Mouse (Mus musculus): Measurements from ENCODE around the gene Fblim1. TPM values are rescaled to one million over a fixed set of nuclear protein-coding genes. Genes with fewer than 3 reads are reported as not detected.

The Fblim1 gene
- total and polyA plus RNA-seq, 3 experiments, result 0.07 to 1.2 (median 0.17) TPM

DNA sequence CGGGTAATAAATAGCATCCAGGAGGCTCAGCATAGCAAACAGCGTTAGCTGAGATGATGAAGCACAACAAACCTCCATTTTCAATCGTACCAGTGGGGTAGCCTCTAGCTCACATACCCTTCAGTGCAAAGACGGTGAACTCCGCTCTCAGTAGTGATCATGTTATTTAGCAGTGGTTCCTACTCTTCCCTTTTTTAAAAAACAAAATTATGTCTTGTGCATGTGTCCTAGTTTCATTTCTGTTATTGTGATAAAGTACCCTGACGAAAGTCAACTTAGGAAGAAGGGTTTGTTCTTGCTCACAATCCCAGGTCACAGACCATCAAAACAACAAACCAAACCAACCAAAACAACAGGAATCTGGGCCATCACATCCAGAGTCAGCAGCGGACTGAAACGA lies 40.1 kb upstream of the Fblim1 start:
- H3K36me3 ChIP-seq (replicated peaks in 1 of 2; ENCODE audit: control insufficient read depth in 1 of 2, insufficient read depth in 1 of 2, low read length in 1 of 2), result peaks cover 19 to 80% of the 10 kb centered on the region in 2 experiments
- in situ Hi-C loops (cut with MboI; ENCODE audit: low pct_ligation_motif_present, low pct_unique_long_range_greater_than_20kb, low sequenced_read_pairs) (no loop called here), dilution Hi-C loops (cut with MboI; ENCODE audit: extremely low pct_ligation_motif_present, extremely low pct_unique_long_range_greater_than_20kb, low sequenced_read_pairs) (no loop called here)
- H3K79me2 ChIP-seq (replicated peaks; ENCODE audit: control insufficient read depth, extremely low read depth, insufficient read depth, poor library complexity, severe bottlenecking), result no peaks in the 10 kb centered on the region; the same call in 1 of the 2 replicates
- no peak overlapping the region for H3K4me2 ChIP-seq (ENCODE audit: insufficient read depth, low read depth, poor library complexity, severe bottlenecking)
- DNase-seq (ENCODE audit: extremely low read depth), result no peak
- TF ChIP-seq UBTF (IDR thresholded peaks at IDR 0.05; ENCODE audit: low read depth, low read length) (no peak), EP300 (IDR thresholded peaks at IDR 0.05; ENCODE audit: low read length) (no peak), USF1 (IDR thresholded peaks at IDR 0.05; ENCODE audit: low read depth, low read length) (no peak), TBP (conservative IDR thresholded peaks at IDR 0.05; ENCODE audit: low read depth, low read length) (no peak), POLR2AphosphoS2 (IDR thresholded peaks at IDR 0.05; ENCODE audit: low read depth, low read length) (no peak), CHD2 (IDR thresholded peaks at IDR 0.05; ENCODE audit: low read length) (no peak), RAD21 (IDR thresholded peaks at IDR 0.05; ENCODE audit: low read depth, low read length) (no peak), RCOR1 (conservative IDR thresholded peaks at IDR 0.05; ENCODE audit: low read depth, low read length) (no peak)
- H3K9me3 ChIP-seq (replicated peaks; ENCODE audit: low read length), result no peaks in the 10 kb centered on the region
- H3K4me1 ChIP-seq (ENCODE audit: control insufficient read depth in 1 of 2, insufficient read depth in 2 of 2), result peaks cover 0 to 13% of the 10 kb centered on the region in 2 experiments; a peak in 1 of 4 replicates
- no peak overlapping the region for H3K27ac ChIP-seq (ENCODE audit: insufficient read depth, low read depth)
- H3K27me3 ChIP-seq (replicated peaks), result no peaks in the 10 kb centered on the region
- H3K9ac ChIP-seq (ENCODE audit: insufficient read depth, low read depth), result no peak overlapping the region
- no peak overlapping the region for H3K4me3 ChIP-seq (replicated peaks in 1 of 3; ENCODE audit: low read depth in 2 of 3, low read length in 2 of 3, poor library complexity in 1 of 3)

GRCm38 (mm10) chr4:141643118-141643855 lies 37.4 kb upstream of the Fblim1 start:
- H3K9ac ChIP-seq (ENCODE audit: insufficient read depth, low read depth), result no peak overlapping the region
- no peaks in the 10 kb centered on the region for H3K79me2 ChIP-seq (replicated peaks; ENCODE audit: control insufficient read depth, extremely low read depth, insufficient read depth, poor library complexity, severe bottlenecking)
- TF ChIP-seq TCF12 (IDR thresholded peaks at IDR 0.05; ENCODE audit: low read depth, low read length), result no peak
- no peak for TF ChIP-seq NELFE (IDR thresholded peaks at IDR 0.05; ENCODE audit: low read depth, low read length)
- TF ChIP-seq ZNF384 (IDR thresholded peaks at IDR 0.05; ENCODE audit: low read depth, low read length), result no peak
- TF ChIP-seq MAX (IDR thresholded peaks at IDR 0.05; ENCODE audit: low read length), result no peak
- TF ChIP-seq SMC3 (IDR thresholded peaks at IDR 0.05; ENCODE audit: low read depth, low read length), result no peak
- TF ChIP-seq ETS1 (conservative IDR thresholded peaks at IDR 0.05; ENCODE audit: low read depth, low read length), result no peak
- no peak for TF ChIP-seq USF2 (conservative IDR thresholded peaks at IDR 0.05; ENCODE audit: low read depth, low read length)
- TF ChIP-seq E2F4 (IDR thresholded peaks at IDR 0.05; ENCODE audit: insufficient replicate concordance, low read depth, low read length), result no peak
- TF ChIP-seq MAZ (IDR thresholded peaks at IDR 0.05; ENCODE audit: low read depth, low read length), result no peak
- no peak for TF ChIP-seq KAT2A (IDR thresholded peaks at IDR 0.05; ENCODE audit: insufficient replicate concordance, low read length)
- TF ChIP-seq HCFC1 (IDR thresholded peaks at IDR 0.05; ENCODE audit: low read depth, low read length), result no peak
- no peak for TF ChIP-seq NRF1 (IDR thresholded peaks at IDR 0.05; ENCODE audit: low read depth, low read length)
- TF ChIP-seq ELF1 (IDR thresholded peaks at IDR 0.05; ENCODE audit: low read depth, low read length), result no peak
- no peak for TF ChIP-seq CHD1 (IDR thresholded peaks at IDR 0.05; ENCODE audit: low read depth, low read length)
- TF ChIP-seq TBP (conservative IDR thresholded peaks at IDR 0.05; ENCODE audit: low read depth, low read length), result no peak
- TF ChIP-seq JUND (conservative IDR thresholded peaks at IDR 0.05; ENCODE audit: low read depth, low read length), result no peak
- H3K4me3 ChIP-seq (replicated peaks in 1 of 3; ENCODE audit: low read depth in 2 of 3, low read length in 2 of 3, poor library complexity in 1 of 3), result no peak overlapping the region
- in situ Hi-C loops (cut with MboI; ENCODE audit: low pct_ligation_motif_present, low pct_unique_long_range_greater_than_20kb, low sequenced_read_pairs) (no loop called here), dilution Hi-C loops (cut with MboI; ENCODE audit: extremely low pct_ligation_motif_present, extremely low pct_unique_long_range_greater_than_20kb, low sequenced_read_pairs) (no loop called here)
- H3K27me3 ChIP-seq (replicated peaks), result no peaks in the 10 kb centered on the region
- no peak overlapping the region for H3K4me2 ChIP-seq (ENCODE audit: insufficient read depth, low read depth, poor library complexity, severe bottlenecking)
- no peak overlapping the region for H3K27ac ChIP-seq (ENCODE audit: insufficient read depth, low read depth)
- peaks cover 32 to 77% of the 10 kb centered on the region in 2 experiments for H3K36me3 ChIP-seq (replicated peaks in 1 of 2; ENCODE audit: control insufficient read depth in 1 of 2, insufficient read depth in 1 of 2, low read length in 1 of 2)
- no peaks in the 10 kb centered on the region for H3K9me3 ChIP-seq (replicated peaks; ENCODE audit: low read length)
- H3K4me1 ChIP-seq (ENCODE audit: control insufficient read depth in 1 of 2, insufficient read depth in 2 of 2), result peaks cover 0 to 9% of the 10 kb centered on the region in 2 experiments; a peak in 1 of 4 replicates
- DNase-seq (ENCODE audit: extremely low read depth), result no peak
